Mouse (Mus musculus): Measurements from ENCODE around the gene Nme3. TPM values are rescaled to one million over a fixed set of nuclear protein-coding genes. Genes with fewer than 3 reads are reported as not detected.
A peak's percentile ranks its signal among the peaks of the same experiment; 100 is the strongest.

Nme3 gene
- polyA plus RNA-seq, 1 experiment from 2014 or later, result 77.1 TPM

DNA sequence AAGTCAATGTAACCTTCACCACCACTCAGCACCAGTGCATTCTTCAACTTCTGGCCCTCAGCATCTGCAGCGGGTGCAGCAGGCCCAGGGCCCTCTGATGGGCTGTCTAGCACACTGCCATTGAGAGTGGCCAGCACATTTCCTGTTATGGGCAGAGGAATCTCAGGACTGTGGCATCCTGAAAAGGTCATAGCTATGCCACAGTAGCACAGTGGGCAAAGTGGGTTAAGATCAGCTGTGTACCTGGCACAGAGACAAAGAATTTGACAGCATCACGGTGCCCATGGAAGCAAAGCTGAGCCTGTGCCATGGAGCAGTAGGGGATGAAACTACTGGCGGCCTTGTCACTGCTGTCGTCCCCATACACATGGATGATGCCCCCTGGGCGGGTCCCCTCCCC lies 2.9 kb downstream of the Nme3 start:
- DNase-seq (no peak), ATAC-seq (ENCODE audit: insufficient read depth) (no peak)
- H3K9me3 ChIP-seq (ENCODE audit: low read depth, low read length), result no peaks in the 10 kb centered on the region
- no peak for TF ChIP-seq CTCF (IDR thresholded peaks at IDR 0.05; ENCODE audit: low read depth)
- H3K4me2 ChIP-seq, result no peak overlapping the region
- no peak overlapping the region for H3K9ac ChIP-seq
- H3K4me3 ChIP-seq (ENCODE audit: low read depth, low read length), result no peak overlapping the region
- H3K27ac ChIP-seq (ENCODE audit: low read depth), result no peak overlapping the region
- peaks cover 73% of the 10 kb centered on the region for H3K36me3 ChIP-seq (ENCODE audit: insufficient read depth)
- WGBS, result 80% methylated on average over 5 of the region's 5 CpGs
- H3K27me3 ChIP-seq (ENCODE audit: insufficient read depth, low read length), result no peaks in the 10 kb centered on the region
- H3K4me1 ChIP-seq (ENCODE audit: insufficient read depth), result peaks cover under 1% of the 10 kb centered on the region

- H3K36me3 ChIP-seq (ENCODE audit: insufficient read depth), result peaks cover 81% of the 10 kb centered on the region
- DNase-seq, result no peak
Observed at GRCm38 (mm10) chr17:24900014-24900413, 3.7 kb downstream of the Nme3 start.

GRCm38 (mm10) chr17:24902124-24902523 lies 5.8 kb downstream of the Nme3 start:
- ATAC-seq (ENCODE audit: insufficient read depth) (no peak), DNase-seq (no peak)
- no peak for TF ChIP-seq CTCF (IDR thresholded peaks at IDR 0.05; ENCODE audit: low read depth)
- no peak overlapping the region for H3K9ac ChIP-seq
- H3K27me3 ChIP-seq (ENCODE audit: insufficient read depth, low read length), result no peaks in the 10 kb centered on the region
- H3K4me3 ChIP-seq (ENCODE audit: low read depth, low read length), result no peak overlapping the region
- WGBS, result 89% methylated on average over 5 of the region's 5 CpGs
- H3K27ac ChIP-seq (ENCODE audit: low read depth), result no peak overlapping the region
- H3K4me2 ChIP-seq, result no peak overlapping the region
- no peaks in the 10 kb centered on the region for H3K4me1 ChIP-seq (ENCODE audit: insufficient read depth)
- H3K36me3 ChIP-seq (ENCODE audit: insufficient read depth), result peaks cover 100% of the 10 kb centered on the region
- H3K9me3 ChIP-seq (ENCODE audit: low read depth, low read length), result no peaks in the 10 kb centered on the region

More at GRCm38 (mm10) chr17:24900014-24900413, 3.7 kb downstream of the Nme3 start:
- no peak overlapping the region for H3K4me3 ChIP-seq (ENCODE audit: low read depth, low read length)
- WGBS, result 85% methylated on average over 6 of the region's 6 CpGs
- no peak for ATAC-seq (ENCODE audit: insufficient read depth)
- H3K4me2 ChIP-seq, result no peak overlapping the region
- H3K9ac ChIP-seq, result no peak overlapping the region
- no peaks in the 10 kb centered on the region; the same call in 1 of the 2 replicates for H3K4me1 ChIP-seq (ENCODE audit: insufficient read depth)
- H3K9me3 ChIP-seq (ENCODE audit: low read depth, low read length), result no peaks in the 10 kb centered on the region
- H3K27ac ChIP-seq (ENCODE audit: low read depth), result no peak overlapping the region
- no peak for TF ChIP-seq CTCF (IDR thresholded peaks at IDR 0.05; ENCODE audit: low read depth)
- H3K27me3 ChIP-seq (ENCODE audit: insufficient read depth, low read length), result no peaks in the 10 kb centered on the region

DNA sequence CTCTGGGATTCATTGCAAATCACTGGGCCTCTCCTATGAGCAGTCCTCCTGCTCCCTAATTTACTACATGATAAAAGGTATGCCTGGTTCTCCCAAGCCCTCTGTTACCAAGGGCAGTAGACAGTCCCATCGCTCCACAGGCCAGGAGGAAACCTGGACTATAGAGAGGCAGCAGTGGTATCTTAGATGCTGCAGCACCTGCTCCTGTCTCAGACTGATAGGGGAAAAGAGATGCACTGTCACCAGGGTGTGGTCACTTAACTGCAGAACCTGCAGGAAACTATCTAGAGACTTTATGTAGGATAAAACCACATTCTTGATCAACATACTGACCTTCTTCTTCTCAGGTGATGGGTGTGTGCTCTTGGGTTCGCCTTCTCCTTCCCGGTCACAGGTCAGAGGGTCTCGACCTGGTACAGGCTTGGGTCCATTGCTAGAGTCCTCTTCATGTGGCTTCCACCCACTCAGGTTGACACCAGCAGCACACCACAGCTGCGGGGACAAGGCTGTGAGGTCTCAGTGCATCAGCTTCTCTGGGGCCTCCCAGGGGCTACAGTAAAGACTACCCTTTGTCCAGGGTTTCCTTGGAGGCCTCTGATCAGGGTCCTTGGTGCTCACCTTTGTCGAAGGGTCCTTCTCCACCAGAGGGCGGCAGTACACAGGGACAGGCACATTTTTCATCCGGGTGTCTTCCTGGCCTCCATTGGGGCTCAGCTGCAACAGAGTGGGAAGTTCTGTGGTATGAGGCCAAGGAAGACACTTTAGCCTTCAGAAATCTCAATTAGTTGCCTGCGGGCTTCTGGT lies 6.6 kb downstream of the Nme3 start:
- Histone ChIP-seq H3K4me1 (ENCODE audit: insufficient read depth) (no peaks in the 10 kb centered on the region), H3K4me3 (ENCODE audit: low read depth, low read length) (no peak overlapping the region), H3K9me3 (ENCODE audit: low read depth, low read length) (no peaks in the 10 kb centered on the region), H3K27ac (ENCODE audit: low read depth) (no peak overlapping the region; the same call in 1 of the 2 replicates), H3K27me3 (ENCODE audit: insufficient read depth, low read length) (no peaks in the 10 kb centered on the region), H3K4me2 (no peak overlapping the region; the same call in 1 of the 2 replicates), H3K9ac (no peak overlapping the region), H3K36me3 (ENCODE audit: insufficient read depth) (peaks cover 100% of the 10 kb centered on the region)
- TF ChIP-seq CTCF (IDR thresholded peaks at IDR 0.05; ENCODE audit: low read depth), result peak; percentile 56
- DNase-seq, result no peak
- ATAC-seq (ENCODE audit: insufficient read depth), result no peak
- 68% methylated on average over 9 of the region's 9 CpGs for WGBS

- TF ChIP-seq CTCF (IDR thresholded peaks at IDR 0.05; ENCODE audit: low read depth), result no peak
- no peak overlapping the region for H3K9ac ChIP-seq
- WGBS, result 82% methylated on average over 9 of the region's 9 CpGs
Observed at GRCm38 (mm10) chr17:24903767-24904166, 7.5 kb downstream of the Nme3 start.

DNA sequence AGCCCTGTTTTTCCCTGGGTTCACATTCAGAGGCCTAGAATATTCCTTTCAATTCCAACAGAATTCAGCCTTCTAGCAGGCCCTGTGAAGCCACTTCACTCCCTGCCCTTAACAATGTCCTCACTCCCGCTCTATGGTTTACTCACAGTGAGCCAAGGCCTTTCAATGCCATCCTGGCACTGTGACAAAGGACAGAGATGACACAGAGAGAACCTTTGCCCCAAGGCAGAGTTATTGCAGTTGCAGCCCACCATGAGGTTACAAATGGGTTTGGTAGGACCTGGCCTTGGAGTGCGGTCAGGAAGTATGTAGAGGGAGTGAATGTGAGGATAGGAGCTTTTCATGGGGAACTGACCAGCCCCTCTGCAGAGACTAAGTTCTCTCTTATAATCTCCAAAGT lies 11.3 kb downstream of the Nme3 start:
- WGBS, result 92% methylated on average over 2 of the region's 2 CpGs
- no peak for DNase-seq
- H3K36me3 ChIP-seq (ENCODE audit: insufficient read depth), result peaks cover 99% of the 10 kb centered on the region
- no peak overlapping the region for H3K9ac ChIP-seq
- no peak for TF ChIP-seq CTCF (IDR thresholded peaks at IDR 0.05; ENCODE audit: low read depth)
- no peaks in the 10 kb centered on the region for H3K27me3 ChIP-seq (ENCODE audit: insufficient read depth, low read length)
- H3K9me3 ChIP-seq (ENCODE audit: low read depth, low read length), result no peaks in the 10 kb centered on the region
- no peak for ATAC-seq (ENCODE audit: insufficient read depth)
- H3K4me1 ChIP-seq (ENCODE audit: insufficient read depth), result no peaks in the 10 kb centered on the region
- H3K4me2 ChIP-seq, result no peak overlapping the region
- no peak overlapping the region for H3K4me3 ChIP-seq (ENCODE audit: low read depth, low read length)
- H3K27ac ChIP-seq (ENCODE audit: low read depth), result no peak overlapping the region

More at GRCm38 (mm10) chr17:24903767-24904166, 7.5 kb downstream of the Nme3 start:
- Histone ChIP-seq H3K27me3 (ENCODE audit: insufficient read depth, low read length) (no peaks in the 10 kb centered on the region), H3K4me3 (ENCODE audit: low read depth, low read length) (no peak overlapping the region), H3K4me1 (ENCODE audit: insufficient read depth) (no peaks in the 10 kb centered on the region), H3K9me3 (ENCODE audit: low read depth, low read length) (no peaks in the 10 kb centered on the region), H3K27ac (ENCODE audit: low read depth) (no peak overlapping the region; the same call in 1 of the 2 replicates), H3K4me2 (no peak overlapping the region), H3K36me3 (ENCODE audit: insufficient read depth) (peaks cover 100% of the 10 kb centered on the region)
- ATAC-seq (ENCODE audit: insufficient read depth), result no peak
- no peak for DNase-seq

- Histone ChIP-seq H3K9ac (no peak overlapping the region), H3K4me2 (no peak overlapping the region), H3K27me3 (ENCODE audit: insufficient read depth, low read length) (no peaks in the 10 kb centered on the region), H3K36me3 (ENCODE audit: insufficient read depth) (peaks cover 98% of the 10 kb centered on the region), H3K27ac (ENCODE audit: low read depth) (no peak overlapping the region), H3K4me3 (ENCODE audit: low read depth, low read length) (no peak overlapping the region), H3K9me3 (ENCODE audit: low read depth, low read length) (no peaks in the 10 kb centered on the region), H3K4me1 (ENCODE audit: insufficient read depth) (no peaks in the 10 kb centered on the region)
- no peak for DNase-seq
- no peak for TF ChIP-seq CTCF (IDR thresholded peaks at IDR 0.05; ENCODE audit: low read depth)
- no peak for ATAC-seq (ENCODE audit: insufficient read depth)
Observed at GRCm38 (mm10) chr17:24913984-24914383, 17.7 kb downstream of the Nme3 start.
